Mouse (Mus musculus) forebrain, postnatal 0 days (tissue): ENCODE results near the gene Rpl28. TPM values are rescaled to one million over a fixed set of nuclear protein-coding genes. Genes with fewer than 3 reads are reported as not detected.
"Not testable (repeated sequence)": the region's sequence is repeated elsewhere in the genome, so short reads cannot be mapped to it uniquely, and the experiment has no call there.

Experiments used
- ATAC-seq: fragments of 200-750 bp; cut with Nextera tagmentation; 2 replicates; pipeline ENCODE4 v1.8.0; 2017; ENCODE audit warnings: mild to moderate bottlenecking, moderate library complexity
- DNase-seq: peaks from one replicate; pipeline ENCODE4 v3.0.0-alpha.2; 2015
- H3K27ac ChIP-seq: fragments of 300-500 bp; sonication (generic); 2 replicates; pipeline ENCODE4 v1.5.1; 2014; ENCODE audit warnings: low read depth, mild to moderate bottlenecking, antibody characterized with exemption, low read length, moderate library complexity, mixed read lengths
- H3K27me3 ChIP-seq: fragments of 300-500 bp; sonication (generic); 2 replicates; pipeline ENCODE4 v1.6.1; 2014; ENCODE audit warnings: mild to moderate bottlenecking, low read length, mixed read lengths; ENCODE audit not compliant: insufficient read depth
- H3K36me3 ChIP-seq: fragments of 300-500 bp; sonication (generic); 2 replicates; pipeline ENCODE4 v1.6.1; 2014; ENCODE audit warnings: mild to moderate bottlenecking, moderate library complexity; ENCODE audit not compliant: insufficient read depth
- H3K4me1 ChIP-seq: fragments of 300-500 bp; sonication (generic); 2 replicates; pipeline ENCODE4 v1.6.1; 2014; ENCODE audit warnings: antibody characterized with exemption; ENCODE audit not compliant: insufficient read depth
- H3K4me2 ChIP-seq: fragments of 300-500 bp; sonication (generic); 2 replicates; pipeline ENCODE4 v1.6.1; 2014; ENCODE audit warnings: low read depth, mild to moderate bottlenecking, moderate library complexity
- H3K4me3 ChIP-seq: fragments of 300-500 bp; sonication (generic); 2 replicates; pipeline ENCODE4 v1.5.1; 2014; ENCODE audit warnings: low read depth, low read length, mixed read lengths
- H3K9ac ChIP-seq: fragments of 300-500 bp; sonication (generic); 2 replicates; pipeline ENCODE4 v1.6.1; 2014; ENCODE audit warnings: mild to moderate bottlenecking
- H3K9me3 ChIP-seq: fragments of 300-500 bp; sonication (generic); 2 replicates; pipeline ENCODE4 v1.6.1; 2016; ENCODE audit warnings: low read length
- CTCF ChIP-seq: sonication (generic); IDR thresholded peaks from 2 replicates; pipeline ENCODE4 v1.5.1; 2016; ENCODE audit warnings: antibody characterized with exemption, control low read depth, low read depth
- WGBS: fragments of 180-500 bp; shearing (Covaris S2); extraction: QIAGEN DNeasy Blood & Tissue Kit; methylation state at CpG from one replicate; pipeline ENCODE4 v1.1.7; 2014; 5-methylcytosine and 5-hydroxymethylcytosine counted together
- polyA plus RNA-seq: library from polyadenylated mRNA; unstranded; fragments of >200 nt; fragmentation: Nextera tagmentation; extraction: Ambion mirVana; gene quantifications from 2 replicates; pipeline ENCODE4 v1.2.1, GENCODE M21; 2015
- total RNA-seq: library from RNA; depleted of rRNA; stranded (reverse); fragments of >200 nt; gene quantifications from 2 replicates; pipeline ENCODE4 v1.2.3, GENCODE M21; 2014

Gene Rpl28
- total and polyA plus RNA-seq, 2 experiments from 2014 or later, result 161 to 313 TPM

- no peak overlapping the region for H3K4me3 ChIP-seq
- no peaks in the 10 kb centered on the region for H3K27me3 ChIP-seq
- TF ChIP-seq CTCF, result peak; percentile 79
- H3K9ac ChIP-seq, result no peak overlapping the region
- no peak overlapping the region for H3K4me2 ChIP-seq
- ATAC-seq (peak; percentile 25; the same call in 1 of the 2 replicates), DNase-seq (peak; percentile 68)
- peaks cover 26% of the 10 kb centered on the region for H3K36me3 ChIP-seq
- 69% methylated on average over 7 of the region's 7 CpGs for WGBS
- no peak overlapping the region for H3K27ac ChIP-seq
- H3K9me3 ChIP-seq, result no peaks in the 10 kb centered on the region
- 0 out of 2 replicates have a peak, but pooled peaks cover 4% of the 10 kb centered on the region for H3K4me1 ChIP-seq
Measured at GRCm38 (mm10) chr7:4795767-4796433, 3.2 kb downstream of the Rpl28 start.

- H3K27me3 ChIP-seq, result no peaks in the 10 kb centered on the region
- H3K4me2 ChIP-seq, result no peak overlapping the region
- H3K9ac ChIP-seq, result no peak overlapping the region
- H3K27ac ChIP-seq, result no peak overlapping the region
- H3K9me3 ChIP-seq, result no peaks in the 10 kb centered on the region
- peaks cover 12% of the 10 kb centered on the region for H3K36me3 ChIP-seq
- DNase-seq, result no peak
- ATAC-seq, result no peak
- no peak overlapping the region for H3K4me3 ChIP-seq
- no peaks in the 10 kb centered on the region for H3K4me1 ChIP-seq
- no peak for TF ChIP-seq CTCF
Measured at GRCm38 (mm10) chr7:4802247-4802646, 9.6 kb downstream of the Rpl28 start.

GRCm38 (mm10) chr7:4806716-4807115 is 14.0 kb downstream of the Rpl28 start:
- TF ChIP-seq CTCF, result peak; percentile 77
- no peaks in the 10 kb centered on the region for H3K4me1 ChIP-seq
- H3K27ac ChIP-seq, result no peak overlapping the region
- H3K36me3 ChIP-seq, result peaks cover 19% of the 10 kb centered on the region
- no peaks in the 10 kb centered on the region for H3K27me3 ChIP-seq
- no peak overlapping the region for H3K4me3 ChIP-seq
- H3K9me3 ChIP-seq, result no peaks in the 10 kb centered on the region
- ATAC-seq (peak; percentile 61; the same call in 1 of the 2 replicates), DNase-seq (peak; percentile 65)
- no peak overlapping the region for H3K9ac ChIP-seq
- WGBS, result 91% methylated on average over 7 of the region's 7 CpGs
- H3K4me2 ChIP-seq, result no peak overlapping the region

GRCm38 (mm10) chr7:4811131-4811530 is 18.5 kb downstream of the Rpl28 start:
- peak overlapping the region; percentile 91 for H3K4me3 ChIP-seq

GRCm38 (mm10) chr7:4811842-4812302 is 19.2 kb downstream of the Rpl28 start:
- DNase-seq, result peak; percentile 63
- Histone ChIP-seq H3K27me3 (no peaks in the 10 kb centered on the region), H3K9ac (peak overlapping the region; percentile 81), H3K27ac (peak overlapping the region; percentile 98), H3K4me3 (peak overlapping the region; percentile 91), H3K9me3 (no peaks in the 10 kb centered on the region), H3K36me3 (peaks cover 18% of the 10 kb centered on the region), H3K4me2 (peak overlapping the region; percentile 79), H3K4me1 (0 out of 2 replicates have a peak, but pooled peaks cover 2% of the 10 kb centered on the region)
- no peak for TF ChIP-seq CTCF
- WGBS, result 3% methylated on average over 26 of the region's 36 CpGs
- ATAC-seq, result no peak; the same call in 1 of the 2 replicates

More at GRCm38 (mm10) chr7:4811131-4811530, 18.5 kb downstream of the Rpl28 start:
- H3K27ac ChIP-seq, H3K27me3 ChIP-seq, H3K4me1 ChIP-seq, ATAC-seq, DNase-seq, H3K9me3 ChIP-seq: not testable (repeated sequence)
- H3K36me3 ChIP-seq, result peaks cover 19% of the 10 kb centered on the region
- peak overlapping the region; percentile 79 for H3K4me2 ChIP-seq
- 36% methylated on average over 10 of the region's 10 CpGs for WGBS
- H3K9ac ChIP-seq, result peak overlapping the region; percentile 81

GRCm38 (mm10) chr7:4812303-4813104 is 19.8 kb downstream of the Rpl28 start, which contains the start of gene Ube2s:
Ube2s (minus strand) TSS chr7:4812590.
- H3K9me3 ChIP-seq, result no peaks in the 10 kb centered on the region
- WGBS, result 2% methylated on average over 62 of the region's 62 CpGs
- ATAC-seq (peak; percentile 98), DNase-seq (peak; percentile 100)
- H3K4me3 ChIP-seq, result peak within 1 kb of the TSS; percentile 91
- peaks cover 12% of the 10 kb centered on the region for H3K36me3 ChIP-seq
- TF ChIP-seq CTCF, result peak; percentile 43
- H3K4me1 ChIP-seq, result 0 out of 2 replicates have a peak, but pooled peaks cover 2% of the 10 kb centered on the region
- H3K27me3 ChIP-seq, result no peaks in the 10 kb centered on the region
- H3K9ac ChIP-seq, result peak within 1 kb of the TSS; percentile 81
- peak within 1 kb of the TSS; percentile 79 for H3K4me2 ChIP-seq
- H3K27ac ChIP-seq, result peak within 1 kb of the TSS; percentile 98
